Mouse (Mus musculus) heart, embryonic 11.5 days (tissue): ENCODE data around the gene Cradd. TPM values are rescaled to one million over a fixed set of nuclear protein-coding genes. Genes with fewer than 3 reads are reported as not detected.
A peak's percentile ranks its signal among the peaks of the same experiment; 100 is the strongest.

Source experiments
- ATAC-seq: fragments of 200-750 bp; cut with Nextera tagmentation; replicated peaks from 2 replicates; pipeline ENCODE4 v1.8.0; 2017; ENCODE audit warnings: moderate library complexity; ENCODE audit not compliant: insufficient number of reproducible peaks, low FRiP score, low TSS enrichment
- H3K27ac ChIP-seq: fragments of 300-500 bp; sonication (generic); 2 replicates; pipeline ENCODE4 v1.5.1; 2014; ENCODE audit warnings: mild to moderate bottlenecking, low read depth, low read length
- H3K27me3 ChIP-seq: fragments of 300-500 bp; sonication (generic); 2 replicates; pipeline ENCODE4 v1.6.1; 2014; ENCODE audit warnings: mild to moderate bottlenecking, low read length, mixed read lengths; ENCODE audit not compliant: control insufficient read depth, insufficient read depth
- H3K36me3 ChIP-seq: fragments of 300-500 bp; sonication (generic); 2 replicates; pipeline ENCODE4 v1.6.1; 2014; ENCODE audit warnings: mild to moderate bottlenecking, low read length, moderate library complexity, mixed read lengths; ENCODE audit not compliant: control insufficient read depth, insufficient read depth
- H3K4me1 ChIP-seq: fragments of 300-500 bp; sonication (generic); 2 replicates; pipeline ENCODE4 v1.6.1; 2014; ENCODE audit warnings: low read length; ENCODE audit not compliant: control insufficient read depth, insufficient read depth
- H3K4me2 ChIP-seq: fragments of 300-500 bp; sonication (generic); 2 replicates; pipeline ENCODE4 v1.6.1; 2014; ENCODE audit warnings: mild to moderate bottlenecking, moderate library complexity
- H3K4me3 ChIP-seq: fragments of 300-500 bp; sonication (generic); 2 replicates; pipeline ENCODE4 v1.5.1; 2014; ENCODE audit warnings: low read depth, low read length
- H3K9ac ChIP-seq: fragments of 300-500 bp; sonication (generic); 2 replicates; pipeline ENCODE4 v1.6.1; 2014; ENCODE audit warnings: mild to moderate bottlenecking, low read depth, low read length, moderate library complexity
- H3K9me3 ChIP-seq: fragments of 300-500 bp; sonication (generic); replicated peaks from 2 replicates; pipeline ENCODE4 v1.6.1; 2016; ENCODE audit warnings: low read length; ENCODE audit not compliant: control insufficient read depth
- WGBS: fragments of 180-500 bp; shearing (Covaris S2); extraction: QIAGEN DNeasy Blood & Tissue Kit; methylation state at CpG from one replicate; pipeline ENCODE4 v1.1.7; 2014; ENCODE audit not compliant: insufficient replicate concordance; 5-methylcytosine and 5-hydroxymethylcytosine counted together
- polyA plus RNA-seq: library from polyadenylated mRNA; unstranded; fragments of >200 nt; fragmentation: Nextera tagmentation; extraction: Ambion mirVana; gene quantifications from 2 replicates; pipeline ENCODE4 v1.2.1, GENCODE M21; 2014

Gene Cradd
- polyA plus RNA-seq, 1 experiment from 2014 or later: 10.6 TPM

DNA sequence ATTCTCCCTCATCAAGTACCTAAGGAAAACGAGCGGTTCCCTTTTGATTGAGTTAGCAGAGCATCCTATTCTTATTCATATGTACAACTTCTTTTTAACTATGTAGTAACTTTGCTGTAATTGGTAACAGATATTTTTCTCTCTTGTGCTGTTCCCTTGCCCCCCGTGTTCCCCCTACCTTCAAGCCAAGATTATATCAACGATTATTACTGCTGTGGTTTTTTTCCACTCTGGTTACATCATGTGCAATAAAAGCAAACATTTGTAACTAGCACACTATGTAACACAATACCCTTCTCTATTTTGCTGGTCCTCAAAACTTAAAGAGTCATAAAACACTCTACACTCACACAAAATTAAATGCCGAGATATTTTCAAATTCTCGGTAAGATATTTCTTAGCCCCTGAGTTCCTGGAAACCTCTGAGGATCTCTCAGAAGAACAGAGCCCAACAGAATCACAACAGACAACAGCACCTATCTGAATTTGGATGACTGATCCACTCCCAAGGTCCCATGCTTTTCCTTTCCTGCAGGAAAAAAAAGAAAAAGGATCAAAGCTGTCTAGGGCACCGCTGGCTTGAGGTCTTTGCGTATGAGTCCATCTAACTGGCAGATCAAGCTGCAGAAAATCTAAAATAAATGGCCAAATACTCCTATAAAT is 68.8 kb downstream of the Cradd start:
- no peak overlapping the region for H3K27ac ChIP-seq
- H3K36me3 ChIP-seq: no peaks in the 10 kb centered on the region
- H3K4me3 ChIP-seq: no peak overlapping the region
- H3K4me2 ChIP-seq: no peak overlapping the region
- peaks cover 8% of the 10 kb centered on the region; the same call in 1 of the 2 replicates for H3K4me1 ChIP-seq
- no peaks in the 10 kb centered on the region for H3K9me3 ChIP-seq
- no peaks in the 10 kb centered on the region for H3K27me3 ChIP-seq
- no peak overlapping the region for H3K9ac ChIP-seq
- WGBS: 74% methylated on average over 8 of the region's 8 CpGs
- no peak for ATAC-seq

DNA sequence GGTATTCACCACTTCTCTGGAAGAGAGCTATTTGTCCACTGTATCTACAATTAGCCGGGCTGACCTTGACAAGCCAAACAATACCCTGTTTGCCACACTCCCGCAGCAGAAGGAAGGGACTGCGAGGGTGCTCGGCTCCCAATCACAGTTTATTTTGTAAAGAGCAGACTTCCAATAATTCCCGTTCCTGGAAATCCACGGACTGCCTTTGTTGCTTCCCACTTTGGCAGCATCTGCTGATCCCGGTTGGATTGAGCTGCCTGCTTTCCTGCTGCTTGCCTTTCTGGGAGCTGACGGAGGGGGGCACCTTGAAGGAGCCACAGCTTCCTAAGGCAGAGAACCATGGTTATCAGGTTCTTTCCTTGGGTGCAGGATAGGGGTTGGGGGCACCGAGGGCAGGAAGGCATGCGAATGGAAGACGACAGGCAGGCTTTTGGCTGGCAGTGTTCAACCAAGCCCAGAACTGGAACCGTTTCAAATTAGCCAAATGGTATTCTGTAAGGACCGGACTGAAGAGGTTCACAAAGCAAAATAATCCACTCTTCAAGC is 69.4 kb downstream of the Cradd start:
- no peak overlapping the region for H3K4me3 ChIP-seq
- no peak overlapping the region for H3K27ac ChIP-seq
- no peak overlapping the region for H3K9ac ChIP-seq

DNA sequence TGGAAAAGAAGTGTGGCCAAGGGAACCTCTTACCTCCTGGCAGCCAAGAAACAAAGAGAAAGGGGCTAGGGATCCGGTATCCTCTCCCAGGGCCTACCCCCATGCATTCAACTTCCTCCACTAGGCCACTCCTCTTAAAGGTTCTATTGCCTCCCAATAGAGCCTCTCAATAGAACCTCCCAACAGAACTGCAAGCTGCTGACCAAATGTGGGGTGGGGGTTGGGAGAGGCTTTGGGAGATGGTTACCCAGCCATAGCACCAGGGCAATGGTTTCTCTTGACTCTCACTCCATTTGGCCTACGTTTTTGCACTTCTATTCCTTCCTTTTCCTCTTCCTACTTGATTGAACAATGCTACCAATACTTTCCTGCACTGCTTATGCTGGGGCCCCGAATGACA is 69.9 kb downstream of the Cradd start:
- H3K36me3 ChIP-seq: no peaks in the 10 kb centered on the region
- H3K4me2 ChIP-seq: 0 out of 2 replicates have a peak overlapping the region, but pooled peaks have one; percentile 9
- no peak overlapping the region for H3K9ac ChIP-seq
- H3K27ac ChIP-seq: no peak overlapping the region
- peaks cover 8% of the 10 kb centered on the region; the same call in 1 of the 2 replicates for H3K4me1 ChIP-seq
- 60% methylated on average over 3 of the region's 3 CpGs for whole genome bisulfite sequencing
- no peak overlapping the region for H3K4me3 ChIP-seq
- H3K9me3 ChIP-seq: no peaks in the 10 kb centered on the region
- no peaks in the 10 kb centered on the region for H3K27me3 ChIP-seq
- ATAC-seq: no peak

More for the DNA sequence above, 69.4 kb downstream of the Cradd start:
- ATAC-seq: no peak
- WGBS: 37% methylated on average over 13 of the region's 13 CpGs
- Histone ChIP-seq H3K4me1 (peaks cover 8% of the 10 kb centered on the region; the same call in 1 of the 2 replicates), H3K27me3 (no peaks in the 10 kb centered on the region), H3K4me2 (0 out of 2 replicates have a peak overlapping the region, but pooled peaks have one; percentile 9), H3K9me3 (no peaks in the 10 kb centered on the region), H3K36me3 (no peaks in the 10 kb centered on the region)

DNA sequence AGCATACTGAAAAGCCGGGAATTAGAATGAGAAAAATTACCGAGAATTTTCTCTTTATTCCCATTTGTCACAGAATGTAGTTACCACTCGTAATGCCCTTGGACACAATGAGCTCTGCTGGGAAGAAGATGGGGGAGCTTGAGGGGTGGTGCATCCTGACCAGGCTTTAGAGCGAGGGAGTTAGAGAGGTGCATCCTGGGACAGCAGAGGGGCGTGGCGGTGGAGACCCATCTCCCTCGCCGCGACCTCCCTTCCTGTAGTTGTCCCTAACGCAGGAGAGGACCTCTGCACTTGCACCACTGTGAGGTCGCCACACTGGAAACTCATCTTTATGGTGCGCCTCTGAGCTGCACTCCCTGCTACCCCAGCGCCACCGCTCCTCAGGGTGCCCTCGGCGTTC is 72.3 kb downstream of the Cradd start:
- Histone ChIP-seq H3K9ac (no peak overlapping the region), H3K4me1 (peaks cover 11% of the 10 kb centered on the region; the same call in 1 of the 2 replicates), H3K4me3 (no peak overlapping the region), H3K9me3 (no peaks in the 10 kb centered on the region), H3K27ac (no peak overlapping the region), H3K36me3 (no peaks in the 10 kb centered on the region), H3K4me2 (no peak overlapping the region; the same call in 1 of the 2 replicates), H3K27me3 (no peaks in the 10 kb centered on the region)
- no peak for ATAC-seq
- 62% methylated on average over 16 of the region's 16 CpGs for WGBS

DNA sequence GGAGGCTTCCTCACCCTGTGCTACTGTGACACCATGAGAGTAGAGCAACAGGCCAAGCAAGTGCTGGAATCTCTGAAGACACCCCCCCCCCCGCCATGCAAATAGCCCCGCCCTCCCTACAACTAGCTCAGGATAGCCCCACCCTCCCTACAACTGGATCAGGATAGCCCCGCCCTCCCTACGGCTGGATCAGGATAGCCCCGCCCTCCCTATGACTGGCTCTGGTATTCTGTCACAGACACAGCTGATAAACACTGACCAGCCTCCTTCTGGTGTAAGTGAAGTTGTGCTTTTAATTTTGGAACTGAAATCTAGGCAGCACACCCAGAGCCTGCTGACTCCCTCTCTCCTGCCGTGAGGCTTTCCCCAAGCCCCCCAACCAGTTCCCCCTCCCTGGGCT is 75.6 kb downstream of the Cradd start:
- H3K27me3 ChIP-seq: no peaks in the 10 kb centered on the region
- H3K27ac ChIP-seq: peak overlapping the region; percentile 66
- H3K36me3 ChIP-seq: no peaks in the 10 kb centered on the region
- H3K4me1 ChIP-seq: peaks cover 5% of the 10 kb centered on the region; the same call in 1 of the 2 replicates
- no peaks in the 10 kb centered on the region for H3K9me3 ChIP-seq
- ATAC-seq: peak; percentile 68
- no peak overlapping the region for H3K9ac ChIP-seq
- H3K4me3 ChIP-seq: no peak overlapping the region
- H3K4me2 ChIP-seq: no peak overlapping the region
- WGBS: 18% methylated on average over 5 of the region's 6 CpGs

DNA sequence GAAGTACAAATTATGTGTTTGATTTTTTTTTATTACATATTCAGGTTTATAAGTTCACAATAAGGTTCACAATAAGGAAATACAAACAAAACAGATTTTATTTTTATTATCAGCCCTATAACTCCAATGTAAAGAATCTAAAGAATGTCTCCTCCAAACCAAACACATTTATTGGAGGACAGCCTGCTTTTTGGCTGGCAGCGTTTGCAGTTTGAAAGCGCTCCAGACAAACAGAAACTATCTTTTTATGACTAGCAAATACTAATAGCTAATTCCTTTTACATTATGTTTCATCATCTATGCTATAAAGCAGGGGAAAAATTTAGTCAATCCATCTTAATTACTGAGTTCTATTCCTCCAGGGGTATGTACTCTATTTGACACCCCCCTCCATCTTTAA is 77.2 kb downstream of the Cradd start:
- ATAC-seq: no peak
- no peak overlapping the region for H3K27ac ChIP-seq
- no peak overlapping the region for H3K4me2 ChIP-seq
- peaks cover 5% of the 10 kb centered on the region; the same call in 1 of the 2 replicates for H3K4me1 ChIP-seq
- H3K4me3 ChIP-seq: no peak overlapping the region
- H3K27me3 ChIP-seq: no peaks in the 10 kb centered on the region
- H3K9ac ChIP-seq: no peak overlapping the region
- H3K9me3 ChIP-seq: no peaks in the 10 kb centered on the region
- no peaks in the 10 kb centered on the region for H3K36me3 ChIP-seq
- WGBS: 71% methylated on average over 2 of the region's 2 CpGs

DNA sequence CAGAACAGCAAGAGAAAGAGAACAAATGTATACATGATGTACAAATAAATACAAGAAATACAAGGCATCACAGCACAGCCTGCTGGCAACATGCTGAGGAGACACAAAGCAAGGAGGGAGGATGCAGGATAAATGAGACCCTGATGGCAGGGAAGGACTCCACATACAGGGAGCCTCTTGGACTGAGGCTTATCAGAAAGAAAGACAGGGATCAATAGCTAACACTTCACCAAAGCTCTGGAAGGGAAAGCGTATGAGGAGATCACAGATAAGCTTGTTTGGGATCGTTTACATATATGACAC is 78.3 kb downstream of the Cradd start:
- H3K4me3 ChIP-seq: no peak overlapping the region
- no peak for ATAC-seq
- H3K4me1 ChIP-seq: peaks cover 5% of the 10 kb centered on the region; the same call in 1 of the 2 replicates
- no peaks in the 10 kb centered on the region for H3K27me3 ChIP-seq
- H3K9me3 ChIP-seq: no peaks in the 10 kb centered on the region
- H3K36me3 ChIP-seq: no peaks in the 10 kb centered on the region
- 28% methylated on average over 2 of the region's 2 CpGs for WGBS
- H3K9ac ChIP-seq: no peak overlapping the region
- no peak overlapping the region; the same call in 1 of the 2 replicates for H3K4me2 ChIP-seq
- H3K27ac ChIP-seq: no peak overlapping the region

DNA sequence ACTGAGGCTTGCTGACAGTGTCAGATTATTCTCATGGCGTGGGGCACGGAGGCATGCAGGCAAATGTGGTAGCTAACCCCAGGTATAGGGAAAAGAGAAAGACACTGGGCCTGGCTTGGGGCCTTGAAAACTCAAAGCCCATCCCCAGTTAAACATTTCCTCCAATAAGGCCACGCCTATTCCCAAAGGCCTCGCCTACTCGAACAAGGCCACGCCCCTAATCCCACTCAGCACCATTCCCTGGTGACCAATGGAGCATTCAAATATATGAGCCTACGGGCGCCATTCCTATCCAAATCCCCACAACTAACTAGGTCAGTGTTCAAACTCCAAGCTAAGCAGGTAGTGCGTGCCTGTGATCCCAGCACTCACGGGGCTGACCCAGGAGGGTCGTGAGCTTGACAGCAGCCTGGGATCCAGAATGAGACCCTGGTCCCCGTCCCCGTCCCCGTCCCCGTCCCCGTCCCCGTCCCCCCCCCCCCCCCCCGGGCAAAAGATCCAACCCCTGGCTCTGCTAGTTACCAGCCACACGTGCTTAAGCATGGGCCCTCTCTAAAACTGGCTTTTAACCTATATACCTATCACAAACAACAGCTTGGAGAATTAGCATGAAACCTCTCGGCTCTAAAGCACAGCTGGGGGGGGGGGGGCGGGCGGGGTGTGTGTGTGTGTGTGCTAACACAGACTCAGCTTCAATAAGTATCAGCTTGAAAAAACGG is 78.8 kb downstream of the Cradd start:
- Histone ChIP-seq H3K27ac (no peak overlapping the region), H3K4me2 (no peak overlapping the region; the same call in 1 of the 2 replicates), H3K4me1 (peaks cover 5% of the 10 kb centered on the region; the same call in 1 of the 2 replicates), H3K9me3 (no peaks in the 10 kb centered on the region), H3K27me3 (no peaks in the 10 kb centered on the region), H3K9ac (no peak overlapping the region), H3K4me3 (no peak overlapping the region), H3K36me3 (no peaks in the 10 kb centered on the region)
- ATAC-seq: no peak
- WGBS: 54% methylated on average over 15 of the region's 23 CpGs
